Mouse (Mus musculus): ENCODE measurements at regions not wholly inside any gene's neighbourhood (a gene's known extent, or its start where the extent isn't known, plus 50 kb on each side); places are given as distances from the start of the nearest gene placed in this dataset.
"Not testable (repeated sequence)": the region's sequence is repeated elsewhere in the genome, so short reads cannot be mapped to it uniquely, and the experiment has no call there.

- CTCF ChIA-PET, result no interaction called here
These were observed 85.9 kb downstream of the Osr1 start for GRCm38 (mm10) chr12:9655794-9656193.

DNA sequence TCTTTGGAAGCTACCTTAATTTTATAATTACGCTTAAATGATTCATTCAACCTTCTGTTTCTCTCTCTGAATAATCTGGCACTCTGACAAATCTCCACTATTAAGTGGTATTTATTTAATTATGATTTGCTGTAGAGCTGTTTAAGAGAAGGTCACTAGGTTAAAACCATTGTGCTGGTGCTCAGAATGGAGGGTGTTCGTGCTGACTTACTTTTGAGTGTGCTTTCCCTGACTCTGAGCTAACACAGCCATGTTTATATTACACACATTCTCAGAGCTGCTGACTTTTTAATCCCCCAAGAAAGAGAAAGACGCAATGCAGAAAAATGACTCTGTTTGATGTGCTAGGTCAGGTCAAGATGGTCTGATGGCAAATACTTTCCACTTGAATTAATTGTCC, 86.4 kb downstream of the Osr1 start:
- ChIA-PET POLR2A (no interaction called here), CTCF (no interaction called here)

More at GRCm38 (mm10) chr12:9655794-9656193, 85.9 kb downstream of the Osr1 start:
- POLR2A ChIA-PET, result no interaction called here

DNA sequence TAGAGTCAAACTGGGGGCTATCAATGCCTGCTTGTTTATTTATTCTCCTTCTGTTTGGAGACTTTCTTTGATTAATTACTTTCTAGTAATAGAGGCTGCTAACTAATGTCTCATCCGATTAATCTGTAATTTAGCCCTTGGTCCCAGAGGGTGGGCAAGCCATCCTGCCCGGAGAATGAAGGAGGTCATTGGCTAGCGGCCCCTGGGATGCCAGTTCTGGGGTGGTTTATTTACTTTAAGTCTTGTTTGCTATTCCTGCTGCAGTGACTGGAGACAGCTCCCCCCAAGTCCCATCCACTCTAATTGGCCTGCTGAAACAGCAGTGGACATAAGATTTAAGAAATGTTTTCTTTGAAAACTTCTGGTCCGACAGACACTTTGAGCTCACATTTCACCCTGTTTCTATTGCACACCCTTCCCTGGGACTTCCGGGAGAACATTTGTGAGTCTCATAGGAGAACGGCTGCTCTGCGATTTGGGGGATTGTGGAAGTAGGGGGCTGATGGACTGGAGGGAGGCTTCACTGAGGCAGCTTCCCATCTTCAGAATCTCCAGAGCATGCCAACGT, 87.4 kb downstream of the Osr1 start:
- CTCF ChIA-PET, result interaction anchor here in 1 of 4 experiments (0.6 kb wide), 1 partner anchor 915 kb away, joined by 3 read pairs; no protein-coding TSS in a partner anchor

GRCm38 (mm10) chr12:9657793-9658192, 87.9 kb downstream of the Osr1 start:
- CTCF ChIA-PET, result interaction anchor here in 1 of 4 experiments (0.6 kb wide), 1 partner anchor 915 kb away, joined by 3 read pairs; no protein-coding TSS in a partner anchor

More for the DNA sequence above, 87.4 kb downstream of the Osr1 start:
- POLR2A ChIA-PET, result no interaction called here

DNA sequence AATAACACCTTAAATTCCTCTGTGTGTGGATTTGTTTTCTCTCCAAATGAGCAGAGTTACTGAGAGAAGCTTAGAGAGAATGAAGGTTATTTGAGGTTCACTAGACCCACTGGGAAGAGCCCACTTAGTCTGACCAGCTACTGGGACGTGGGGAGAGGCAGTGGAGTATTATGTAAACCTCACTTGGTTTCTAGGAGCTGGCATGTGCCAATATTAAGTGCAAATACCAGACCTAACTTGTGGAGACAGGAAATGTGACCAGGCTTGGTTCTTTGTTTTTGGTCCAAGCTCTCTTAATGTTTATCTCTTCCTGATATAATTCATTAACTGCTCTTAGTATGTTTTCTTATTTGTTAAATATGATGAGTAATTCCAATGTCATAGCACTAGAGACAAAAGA, 90.4 kb downstream of the Osr1 start:
- CTCF ChIA-PET, result no interaction called here
- POLR2A ChIA-PET, result no interaction called here

More at GRCm38 (mm10) chr12:9657793-9658192, 87.9 kb downstream of the Osr1 start:
- POLR2A ChIA-PET, result interaction anchor here in 1 of 4 experiments (0.6 kb wide), 1 partner anchor 9 kb away, joined by 3 read pairs; no protein-coding TSS in a partner anchor

GRCm38 (mm10) chr12:9688776-9689175, 118.9 kb downstream of the Osr1 start:
- POLR2A ChIA-PET, result no interaction called here

DNA sequence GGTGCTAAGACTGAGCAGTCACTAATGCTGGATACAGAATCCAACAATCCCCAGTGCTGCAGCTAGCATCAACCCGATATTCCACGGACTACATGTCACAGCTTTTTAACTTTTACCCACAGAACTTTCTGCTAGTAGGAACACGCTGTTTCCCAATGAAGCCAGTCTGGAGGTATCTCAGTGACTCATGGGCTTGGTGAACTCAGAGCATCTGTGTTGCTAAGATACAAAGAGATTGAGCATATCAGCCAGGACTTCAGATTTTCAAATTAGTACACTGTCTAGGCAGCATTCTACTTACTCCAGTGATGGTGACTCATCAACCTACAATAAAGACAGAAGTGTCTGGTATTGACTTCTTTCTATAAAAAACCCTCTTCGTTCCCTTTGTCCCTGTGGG, 119.6 kb downstream of the Osr1 start:
- ChIA-PET POLR2A (no interaction called here), CTCF (no interaction called here)

More at GRCm38 (mm10) chr12:9688776-9689175, 118.9 kb downstream of the Osr1 start:
- CTCF ChIA-PET, result no interaction called here

GRCm38 (mm10) chr12:9732921-9733320, 163.0 kb downstream of the Osr1 start:
- POLR2A ChIA-PET, result no interaction called here
- CTCF ChIA-PET, result no interaction called here

DNA sequence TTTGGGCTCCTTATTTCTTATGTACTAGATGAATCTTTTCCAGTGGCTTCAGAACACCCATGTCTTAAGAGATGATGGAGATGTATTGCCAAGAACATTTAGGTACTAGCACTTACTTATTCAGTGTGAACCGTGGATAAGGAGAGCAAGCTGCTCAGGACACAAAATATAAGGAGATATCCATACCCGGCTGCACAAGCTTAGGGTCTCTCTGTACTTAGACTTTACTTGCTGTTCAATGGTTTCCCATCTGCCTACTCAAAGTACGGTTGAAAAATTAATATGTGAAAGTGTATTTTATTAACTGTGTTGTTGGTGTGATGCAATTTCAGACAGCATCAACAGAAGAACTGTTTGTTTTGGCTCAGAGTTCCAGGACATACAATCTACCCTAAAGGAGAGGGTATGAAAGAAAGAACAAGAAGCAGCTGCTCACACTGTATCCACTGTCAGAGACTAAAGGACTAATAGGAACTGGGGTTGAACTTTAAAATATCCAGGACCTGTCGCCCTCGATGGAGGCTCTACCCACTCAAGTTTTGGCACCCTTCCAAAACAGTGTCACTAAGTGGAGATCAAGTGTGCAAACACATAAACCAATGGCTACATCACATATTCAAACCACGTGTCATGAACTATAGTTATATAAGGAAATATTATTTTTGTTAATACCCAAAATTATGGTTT, 174.9 kb downstream of the Osr1 start:
- ChIA-PET POLR2A (no interaction called here), CTCF (no interaction called here)

DNA sequence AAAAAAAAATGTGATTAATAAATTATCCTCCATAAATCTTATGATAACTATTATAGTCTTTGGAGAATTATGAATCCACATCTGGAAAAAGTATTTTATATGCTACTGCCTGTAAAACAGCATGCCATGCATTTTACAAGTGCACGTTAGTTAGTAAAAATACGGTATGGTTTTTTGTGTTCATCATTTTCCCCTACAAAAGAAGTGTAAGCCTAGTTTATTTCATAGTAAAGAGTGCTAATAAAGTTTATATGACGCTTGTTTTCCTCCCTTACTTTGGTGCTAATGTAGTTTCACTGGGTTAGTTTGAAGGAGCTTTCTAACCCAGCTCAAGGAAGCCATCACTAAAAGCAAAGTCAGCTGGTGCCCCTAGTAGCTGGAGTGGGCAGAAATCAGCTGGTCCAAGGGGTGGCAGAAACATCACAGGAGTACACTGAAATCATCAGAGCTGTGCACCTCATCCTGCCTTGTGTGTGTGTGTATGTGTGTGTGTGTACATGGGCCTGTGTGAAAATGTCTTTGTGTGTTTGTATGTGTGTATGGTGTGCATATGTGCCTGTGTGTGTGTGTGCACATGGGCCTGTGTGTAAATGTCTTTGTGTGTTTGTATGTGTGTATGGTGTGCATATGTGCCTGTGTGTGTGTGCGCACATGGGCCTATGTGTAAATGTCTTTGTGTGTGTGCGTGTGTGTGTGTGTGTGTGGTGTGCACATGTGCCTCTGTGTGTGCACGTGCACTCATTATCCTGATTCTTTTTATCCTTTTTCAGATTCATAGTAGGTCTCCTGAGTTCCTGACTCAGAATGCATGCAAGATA, 181.6 kb downstream of the Osr1 start:
- CTCF ChIA-PET, result no interaction called here
- POLR2A ChIA-PET, result no interaction called here

- ChIA-PET POLR2A (no interaction called here), CTCF (no interaction called here)
These were observed 182.1 kb downstream of the Osr1 start for GRCm38 (mm10) chr12:9752079-9752450.

GRCm38 (mm10) chr12:9756411-9756810, 186.5 kb downstream of the Osr1 start:
- ChIA-PET POLR2A (no interaction called here), CTCF (no interaction called here)

GRCm38 (mm10) chr12:9760818-9761217, 190.9 kb downstream of the Osr1 start:
- POLR2A ChIA-PET, result no interaction called here
- CTCF ChIA-PET, result no interaction called here

- POLR2A ChIA-PET, result not testable (repeated sequence)
These were observed 192.4 kb downstream of the Osr1 start for GRCm38 (mm10) chr12:9762291-9762811.

GRCm38 (mm10) chr12:9762842-9763241, 192.9 kb downstream of the Osr1 start:
- POLR2A ChIA-PET, result no interaction called here
- CTCF ChIA-PET, result no interaction called here

More at GRCm38 (mm10) chr12:9762291-9762811, 192.4 kb downstream of the Osr1 start:
- CTCF ChIA-PET, result not testable (repeated sequence)

DNA sequence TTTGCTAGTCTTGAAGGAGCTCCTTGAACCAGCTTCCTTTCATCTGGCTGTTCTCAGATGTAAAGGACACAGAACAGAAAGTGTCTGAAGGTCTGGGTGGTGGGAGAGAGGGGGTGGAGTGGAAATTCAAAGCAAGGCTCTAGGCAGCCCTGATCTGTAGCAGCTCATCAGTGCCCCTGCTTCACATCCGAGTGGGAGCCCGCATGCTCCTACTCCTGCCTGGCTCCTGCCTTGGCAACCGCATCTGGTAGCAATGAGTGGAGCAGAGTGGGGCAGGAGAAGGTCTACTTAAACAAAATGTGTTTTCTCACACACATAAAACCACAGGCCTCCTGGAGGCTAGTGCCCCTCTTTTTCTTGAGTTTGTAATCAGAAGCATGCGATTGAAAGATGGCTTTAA, 201.0 kb downstream of the Osr1 start:
- POLR2A ChIA-PET, result no interaction called here
- CTCF ChIA-PET, result no interaction called here

DNA sequence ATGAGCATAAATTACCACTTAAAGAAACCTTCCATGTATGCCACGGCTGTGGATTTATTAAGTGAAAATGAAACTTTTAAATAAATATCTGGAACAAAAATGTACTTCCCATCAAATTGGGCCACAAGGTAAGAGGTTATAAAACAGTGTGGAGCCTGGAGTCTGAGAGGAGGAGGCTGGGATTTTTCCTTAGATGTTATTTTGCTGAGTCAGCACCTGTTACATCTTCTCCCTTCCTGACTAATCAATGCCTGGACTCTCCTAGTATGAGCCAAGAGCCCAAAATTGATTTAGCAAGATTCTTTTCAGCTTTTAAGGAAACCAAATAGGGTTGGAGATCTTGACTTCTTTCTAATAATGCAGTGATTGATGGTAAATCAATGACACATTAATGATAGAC, 203.0 kb downstream of the Osr1 start:
- CTCF ChIA-PET, result no interaction called here
- POLR2A ChIA-PET, result no interaction called here

DNA sequence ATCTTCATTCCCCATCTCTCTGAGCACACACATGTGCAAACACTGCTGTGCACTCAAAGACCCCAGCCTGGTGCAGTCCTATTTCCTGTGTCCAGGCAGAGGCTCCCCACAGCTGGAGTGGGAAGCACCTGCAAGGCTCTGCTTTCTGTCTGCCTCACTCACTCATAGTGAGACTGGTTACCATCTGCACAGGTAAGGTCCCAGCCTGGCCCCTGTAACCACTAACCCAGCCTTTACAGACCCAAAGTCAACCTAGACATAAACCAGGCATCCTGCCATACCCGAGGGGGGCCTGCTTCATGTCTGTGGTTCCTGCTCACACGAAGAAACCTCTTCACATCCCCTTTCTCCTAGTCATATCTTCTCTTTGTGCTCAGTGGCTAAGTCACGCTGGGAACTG, 232.4 kb downstream of the Osr1 start:
- CTCF ChIA-PET, result no interaction called here

DNA sequence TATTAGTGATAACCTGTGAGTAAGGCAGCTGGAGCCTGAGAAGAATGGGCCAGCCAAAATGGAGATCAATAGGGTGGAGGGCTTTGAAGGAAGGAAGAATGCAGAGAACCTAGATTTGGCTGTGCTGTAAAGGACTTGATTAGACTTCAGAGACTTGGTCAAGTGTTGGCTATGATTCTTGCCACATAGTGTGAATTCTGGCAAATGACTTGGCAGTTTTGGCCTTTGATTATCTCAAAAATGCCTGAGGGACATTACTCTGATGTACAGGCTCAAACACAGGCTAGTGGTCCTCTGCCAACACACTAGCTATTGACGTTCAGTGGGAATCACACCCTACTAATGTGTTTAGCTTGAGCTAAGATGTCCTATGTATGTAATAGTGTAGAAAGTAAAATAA, 237.5 kb downstream of the Osr1 start:
- ChIA-PET CTCF (no interaction called here), POLR2A (no interaction called here)

More for the DNA sequence above, 232.4 kb downstream of the Osr1 start:
- POLR2A ChIA-PET, result no interaction called here

DNA sequence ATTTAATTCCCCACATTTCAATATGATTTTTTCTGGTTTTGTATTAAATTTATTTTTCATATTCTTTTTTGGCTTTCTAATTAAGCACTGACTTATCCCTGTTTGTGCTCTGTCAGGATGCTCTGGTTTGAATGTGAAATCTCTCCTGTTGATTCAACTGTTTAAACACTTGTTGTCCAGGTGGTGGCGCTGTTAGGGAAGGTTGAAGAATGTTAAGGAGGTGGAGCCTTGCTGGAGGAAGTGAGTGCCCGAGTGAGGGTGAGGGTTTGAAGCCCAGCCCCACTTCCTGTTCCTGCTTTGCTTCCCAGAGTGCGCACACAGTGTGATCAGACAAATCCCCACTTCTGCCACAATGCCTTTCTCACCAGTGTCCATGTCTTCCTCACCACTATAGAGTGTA, 263.4 kb downstream of the Osr1 start:
- CTCF ChIA-PET, result no interaction called here
- POLR2A ChIA-PET, result no interaction called here
